In genomic region chr14:51923492-51923891, GRCm38 (mm10) we compare ENCODE assay signal across 36 mouse cellular contexts. TPM values are rescaled to one million over a fixed set of nuclear protein-coding genes. Genes with fewer than 3 reads are reported as not detected.
"Had no signal": no experiment of that assay in that cellular context is flagged by ENCODE, and none has a peak within 500 bp of the region (broad histone marks: within the 10 kb centered on the region; RNA-seq: fewer than 3 reads in every experiment).

No protein-coding gene starts in this region.

- H3K27me3 ChIP-seq: heart, embryonic 13.5 days; heart, embryonic 15.5 days; hindbrain, embryonic 12.5 days; hindbrain, embryonic 15.5 days; intestine, embryonic 15.5 days; limb, embryonic 12.5 days; liver, embryonic 13.5 days had no signal

- H3K36me3 ChIP-seq: heart, embryonic 13.5 days; heart, embryonic 15.5 days; hindbrain, embryonic 10.5 days; hindbrain, embryonic 12.5 days; hindbrain, embryonic 15.5 days; intestine, embryonic 15.5 days; limb, embryonic 10.5 days; limb, embryonic 12.5 days; liver, embryonic 13.5 days had no signal

- ATAC-seq: forebrain, embryonic 16.5 days; inflammation-experienced regulatory T-cells, adult 6 months; intestine, embryonic 15.5 days; intestine, postnatal 0 days had no signal

- H3K9ac ChIP-seq: heart, embryonic 13.5 days; heart, embryonic 15.5 days; hindbrain, embryonic 12.5 days; hindbrain, embryonic 15.5 days; intestine, embryonic 15.5 days; limb, embryonic 12.5 days; liver, embryonic 13.5 days had no signal

- H3K9me3 ChIP-seq: heart, embryonic 13.5 days; heart, embryonic 15.5 days; hindbrain, embryonic 10.5 days; hindbrain, embryonic 12.5 days; hindbrain, embryonic 15.5 days; intestine, embryonic 15.5 days; limb, embryonic 10.5 days; limb, embryonic 12.5 days; liver, embryonic 13.5 days had no signal

- H3K4me3 ChIP-seq: heart, adult 2 months; heart, embryonic 13.5 days; heart, embryonic 15.5 days; hindbrain, embryonic 10.5 days; hindbrain, embryonic 12.5 days; hindbrain, embryonic 15.5 days; intestine, embryonic 15.5 days; left cerebral cortex, adult 2 months; limb, embryonic 10.5 days; limb, embryonic 12.5 days; liver, embryonic 13.5 days had no signal

- H3K4me2 ChIP-seq: heart, embryonic 13.5 days; heart, embryonic 15.5 days; hindbrain, embryonic 12.5 days; hindbrain, embryonic 15.5 days; intestine, embryonic 15.5 days; limb, embryonic 12.5 days; liver, embryonic 11.5 days; liver, embryonic 13.5 days had no signal

- H3K4me1 ChIP-seq: hindbrain, embryonic 10.5 days; hindbrain, embryonic 12.5 days; hindbrain, embryonic 15.5 days; limb, embryonic 10.5 days; limb, embryonic 12.5 days; liver, embryonic 13.5 days had no signal

- H3K27ac ChIP-seq: heart, adult 2 months; heart, embryonic 13.5 days; heart, embryonic 15.5 days; hindbrain, embryonic 10.5 days; hindbrain, embryonic 12.5 days; intestine, embryonic 15.5 days; limb, embryonic 10.5 days; limb, embryonic 12.5 days; liver, embryonic 13.5 days had no signal

- DNase-seq: gastrocnemius, postnatal 10 days; gastrocnemius, postnatal 25 days; heart, adult 2 months; heart, postnatal 4 days; kidney, adult 18-20 months; kidney, adult 8-10 months; kidney, postnatal 10 days; kidney, postnatal 4 days; layer of hippocampus, adult 9-11 months; liver; liver, embryonic 13.5 days had no signal

RNA-seq across cellular contexts. Expression of gene Rnase13, which starts 0.9 kb away (rescaled TPM):
- total RNA-seq: gastrocnemius, postnatal 10 days; gastrocnemius, postnatal 25 days; gastrocnemius, postnatal 4 days; granulocyte monocyte progenitor cell, adult 5-6 weeks; heart, adult 2 months; heart, postnatal 25 days; heart, postnatal 4 days; layer of hippocampus, adult 8-10 months; layer of hippocampus, postnatal 25 days; left cerebral cortex, adult 2 months; left cerebral cortex, postnatal 14 days; left cerebral cortex, postnatal 36 days had no signal
- polyA plus RNA-seq: forebrain, embryonic 16.5 days; heart, adult 2 months; heart, embryonic 13.5 days; heart, embryonic 15.5 days; heart, postnatal 0 days; hindbrain, embryonic 10.5 days; hindbrain, embryonic 12.5 days; hindbrain, embryonic 15.5 days; inflammation-experienced regulatory T-cells, adult 6 months; intestine, embryonic 15.5 days; intestine, postnatal 0 days; kidney, embryonic 14.5 days; kidney, embryonic 16.5 days; limb, embryonic 10.5 days; limb, embryonic 12.5 days; limb, embryonic 14.5 days; liver, embryonic 11.5 days; liver, embryonic 13.5 days had no signal

RNA-seq across cellular contexts. Expression of gene Tppp2, which starts 5.3 kb away (rescaled TPM):
- total RNA-seq: gastrocnemius, postnatal 10 days; gastrocnemius, postnatal 4 days; granulocyte monocyte progenitor cell, adult 5-6 weeks; heart, adult 2 months; heart, postnatal 25 days; heart, postnatal 4 days; layer of hippocampus, adult 8-10 months; layer of hippocampus, postnatal 25 days; left cerebral cortex, adult 2 months; left cerebral cortex, postnatal 14 days; left cerebral cortex, postnatal 36 days had no signal
- polyA plus RNA-seq: forebrain, embryonic 16.5 days; frontal cortex, adult 2 months; heart, embryonic 13.5 days; heart, embryonic 15.5 days; heart, postnatal 0 days; hindbrain, embryonic 10.5 days; hindbrain, embryonic 12.5 days; hindbrain, embryonic 15.5 days; inflammation-experienced regulatory T-cells, adult 6 months; intestine, embryonic 15.5 days; intestine, postnatal 0 days; kidney, embryonic 14.5 days; kidney, embryonic 16.5 days; limb, embryonic 10.5 days; limb, embryonic 12.5 days; limb, embryonic 14.5 days; liver, embryonic 11.5 days; liver, embryonic 13.5 days had no signal
